Mouse (Mus musculus) CH12.LX (cell line): ENCODE results near the gene Zbtb20. TPM values are rescaled to one million over a fixed set of nuclear protein-coding genes. Genes with fewer than 3 reads are reported as not detected.

ENCODE experiments used
- DNase-seq: peaks from one replicate; pipeline ENCODE4 v3.0.0-alpha.2; 2013; ENCODE audit errors: extremely low read depth
- H3K27ac ChIP-seq: 2 replicates; pipeline ENCODE4 v1.5.1; 2012; ENCODE audit warnings: low read depth, mild to moderate bottlenecking, control low read depth, moderate library complexity; ENCODE audit not compliant: insufficient read depth
- H3K27me3 ChIP-seq: replicated peaks from 2 replicates; pipeline ENCODE3; 2012; ENCODE audit warnings: inconsistent platforms
- H3K36me3 ChIP-seq, 2 experiments: replicated peaks in 1 of 2; 2 replicates each; pipeline versions ENCODE3 to v1.6.1; 2012; ENCODE audit warnings: inconsistent platforms in 1 of 2, low read length in 1 of 2, mild to moderate bottlenecking in 1 of 2, mixed read lengths in 1 of 2, moderate library complexity in 1 of 2; ENCODE audit not compliant: control insufficient read depth in 1 of 2, insufficient read depth in 1 of 2
- H3K4me1 ChIP-seq, 2 experiments: 2 replicates each; pipeline ENCODE4 v1.6.1; 2012; ENCODE audit warnings: inconsistent platforms in 1 of 2, moderate library complexity in 1 of 2; ENCODE audit not compliant: insufficient read depth in 2 of 2, control insufficient read depth in 1 of 2
- H3K4me2 ChIP-seq: 2 replicates; pipeline ENCODE4 v1.6.1; 2012; ENCODE audit warnings: low read depth, mild to moderate bottlenecking, control low read depth; ENCODE audit not compliant: poor library complexity, insufficient read depth, severe bottlenecking
- H3K4me3 ChIP-seq, 3 experiments: fragments of 150-350 bp in 1 of 3; sonication (generic) in 1 of 3; replicated peaks in 1 of 3; 2 replicates each; pipeline versions ENCODE3 to v1.5.1; 2011 to 2012; ENCODE audit warnings: low read depth in 2 of 3, low read length in 2 of 3, mild to moderate bottlenecking in 2 of 3, moderate library complexity in 2 of 3, control low read depth in 1 of 3, improper control_type of control experiment in 1 of 3, inconsistent platforms in 1 of 3, mixed read lengths in 1 of 3; ENCODE audit not compliant: poor library complexity in 1 of 3
- H3K79me2 ChIP-seq: replicated peaks from 2 replicates; pipeline ENCODE4 v1.6.1; 2012; ENCODE audit warnings: mild to moderate bottlenecking, moderate library complexity; ENCODE audit not compliant: control insufficient read depth, poor library complexity, insufficient read depth, severe bottlenecking; ENCODE audit errors: extremely low read depth
- H3K9ac ChIP-seq: 2 replicates; pipeline ENCODE4 v1.6.1; 2012; ENCODE audit warnings: low read depth, mild to moderate bottlenecking, control low read depth, moderate library complexity; ENCODE audit not compliant: insufficient read depth
- H3K9me3 ChIP-seq: replicated peaks from 2 replicates; pipeline ENCODE3; 2012; ENCODE audit warnings: low read length, inconsistent platforms, mixed read lengths
- BHLHE40 ChIP-seq: IDR thresholded peaks from 2 replicates; pipeline ENCODE4 v1.6.1; 2011; ENCODE audit warnings: mild to moderate bottlenecking, low read depth, low read length, improper control_type of control experiment
- CHD1 ChIP-seq: IDR thresholded peaks from 2 replicates; pipeline ENCODE4 v1.6.1; 2012; ENCODE audit warnings: low read depth, low read length, improper control_type of control experiment, inconsistent platforms
- CHD2 ChIP-seq: IDR thresholded peaks from 2 replicates; pipeline ENCODE4 v1.6.1; 2011; ENCODE audit warnings: low read length, improper control_type of control experiment
- CTCF ChIP-seq, 2 experiments: IDR thresholded peaks in 1 of 2; conservative IDR thresholded peaks in 1 of 2; 2 replicates each; pipeline ENCODE4 v1.5.1; 2011 to 2012; ENCODE audit warnings: low read depth in 2 of 2, low read length in 2 of 2, improper control_type of control experiment in 1 of 2, inconsistent platforms in 1 of 2, mild to moderate bottlenecking in 1 of 2, moderate library complexity in 1 of 2
- E2F4 ChIP-seq: IDR thresholded peaks from 2 replicates; pipeline ENCODE4 v1.6.1; 2011; ENCODE audit warnings: low read depth, low read length, improper control_type of control experiment; ENCODE audit not compliant: insufficient replicate concordance
- ELF1 ChIP-seq: IDR thresholded peaks from 2 replicates; pipeline ENCODE4 v1.6.1; 2014; ENCODE audit warnings: low read depth, mild to moderate bottlenecking, inconsistent platforms, low read length, improper control_type of control experiment
- EP300 ChIP-seq: IDR thresholded peaks from 2 replicates; pipeline ENCODE4 v1.6.1; 2011; ENCODE audit warnings: low read length, improper control_type of control experiment
- ETS1 ChIP-seq: conservative IDR thresholded peaks from 2 replicates; pipeline ENCODE4 v1.6.1; 2012; ENCODE audit warnings: low read depth, mild to moderate bottlenecking, inconsistent platforms, low read length, improper control_type of control experiment, moderate library complexity
- GABPA ChIP-seq: IDR thresholded peaks from 2 replicates; pipeline ENCODE4 v1.6.1; 2012; ENCODE audit warnings: low read depth, low read length, improper control_type of control experiment, inconsistent platforms; ENCODE audit not compliant: insufficient replicate concordance
- HCFC1 ChIP-seq: IDR thresholded peaks from 2 replicates; pipeline ENCODE4 v1.6.1; 2012; ENCODE audit warnings: low read depth, mild to moderate bottlenecking, inconsistent platforms, low read length, improper control_type of control experiment
- IRF4 ChIP-seq: IDR thresholded peaks from 2 replicates; pipeline ENCODE4 v1.6.1; 2014; ENCODE audit warnings: low read depth, mild to moderate bottlenecking, inconsistent platforms, low read length, improper control_type of control experiment
- JUN ChIP-seq: IDR thresholded peaks from 2 replicates; pipeline ENCODE4 v1.6.1; 2011; ENCODE audit warnings: low read depth, mild to moderate bottlenecking, low read length, improper control_type of control experiment, moderate library complexity; ENCODE audit not compliant: insufficient read depth
- JUND ChIP-seq: conservative IDR thresholded peaks from 2 replicates; pipeline ENCODE4 v1.6.1; 2011; ENCODE audit warnings: low read depth, low read length, improper control_type of control experiment
- KAT2A ChIP-seq: IDR thresholded peaks from 2 replicates; pipeline ENCODE4 v1.6.1; 2012; ENCODE audit warnings: low read length, improper control_type of control experiment, inconsistent platforms; ENCODE audit not compliant: insufficient replicate concordance
- MAFK ChIP-seq: IDR thresholded peaks from 2 replicates; pipeline ENCODE4 v1.6.1; 2011; ENCODE audit warnings: low read length, improper control_type of control experiment; ENCODE audit not compliant: insufficient replicate concordance
- MAX ChIP-seq: IDR thresholded peaks from 2 replicates; pipeline ENCODE4 v1.6.1; 2011; ENCODE audit warnings: low read length, improper control_type of control experiment
- MAZ ChIP-seq: IDR thresholded peaks from 2 replicates; pipeline ENCODE4 v1.6.1; 2012; ENCODE audit warnings: low read depth, mild to moderate bottlenecking, inconsistent platforms, low read length, improper control_type of control experiment, moderate library complexity
- MEF2A ChIP-seq: IDR thresholded peaks from 2 replicates; pipeline ENCODE4 v1.6.1; 2014; ENCODE audit warnings: low read depth, mild to moderate bottlenecking, inconsistent platforms, low read length, improper control_type of control experiment, borderline replicate concordance
- MXI1 ChIP-seq: IDR thresholded peaks from 2 replicates; pipeline ENCODE4 v1.6.1; 2011; ENCODE audit warnings: mild to moderate bottlenecking, low read depth, low read length, improper control_type of control experiment
- MYC ChIP-seq: IDR thresholded peaks from 2 replicates; pipeline ENCODE4 v1.6.1; 2011; ENCODE audit warnings: low read depth, mild to moderate bottlenecking, improper control_type of control experiment, low read length
- NELFE ChIP-seq: IDR thresholded peaks from 2 replicates; pipeline ENCODE4 v1.6.1; 2011; ENCODE audit warnings: low read depth, low read length, improper control_type of control experiment
- NRF1 ChIP-seq: IDR thresholded peaks from 2 replicates; pipeline ENCODE4 v1.6.1; 2014; ENCODE audit warnings: low read depth, mild to moderate bottlenecking, inconsistent platforms, low read length, improper control_type of control experiment, moderate library complexity
- PAX5 ChIP-seq: IDR thresholded peaks from 2 replicates; pipeline ENCODE4 v1.6.1; 2012; ENCODE audit warnings: low read length, inconsistent platforms, mixed read lengths
- POLR2A ChIP-seq: IDR thresholded peaks from 2 replicates; pipeline ENCODE4 v1.6.1; 2011; ENCODE audit warnings: low read depth, mild to moderate bottlenecking, improper control_type of control experiment, low read length
- POLR2AphosphoS2 ChIP-seq: IDR thresholded peaks from 2 replicates; pipeline ENCODE4 v1.6.1; 2011; ENCODE audit warnings: low read depth, low read length, improper control_type of control experiment
- RAD21 ChIP-seq: IDR thresholded peaks from 2 replicates; pipeline ENCODE4 v1.6.1; 2011; ENCODE audit warnings: low read depth, mild to moderate bottlenecking, low read length, improper control_type of control experiment, moderate library complexity
- RCOR1 ChIP-seq: conservative IDR thresholded peaks from 2 replicates; pipeline ENCODE4 v1.6.1; 2012; ENCODE audit warnings: low read depth, mild to moderate bottlenecking, inconsistent platforms, low read length, improper control_type of control experiment
- SIN3A ChIP-seq: IDR thresholded peaks from 2 replicates; pipeline ENCODE4 v1.6.1; 2012; ENCODE audit warnings: low read length, improper control_type of control experiment, inconsistent platforms
- SMC3 ChIP-seq: IDR thresholded peaks from 2 replicates; pipeline ENCODE4 v1.6.1; 2011; ENCODE audit warnings: low read depth, low read length, improper control_type of control experiment
- TBP ChIP-seq: conservative IDR thresholded peaks from 2 replicates; pipeline ENCODE4 v1.6.1; 2011; ENCODE audit warnings: low read depth, low read length, improper control_type of control experiment
- TCF12 ChIP-seq: IDR thresholded peaks from 2 replicates; pipeline ENCODE4 v1.6.1; 2014; ENCODE audit warnings: low read depth, mild to moderate bottlenecking, inconsistent platforms, low read length, improper control_type of control experiment
- UBTF ChIP-seq: IDR thresholded peaks from 2 replicates; pipeline ENCODE4 v1.6.1; 2012; ENCODE audit warnings: low read depth, mild to moderate bottlenecking, inconsistent platforms, low read length, improper control_type of control experiment, moderate library complexity
- USF1 ChIP-seq: IDR thresholded peaks from 2 replicates; pipeline ENCODE4 v1.6.1; 2014; ENCODE audit warnings: low read depth, mild to moderate bottlenecking, inconsistent platforms, low read length, improper control_type of control experiment
- USF2 ChIP-seq: conservative IDR thresholded peaks from 2 replicates; pipeline ENCODE4 v1.6.1; 2011; ENCODE audit warnings: low read depth, low read length, improper control_type of control experiment
- ZC3H11A ChIP-seq: IDR thresholded peaks from 2 replicates; pipeline ENCODE4 v1.6.1; 2012; ENCODE audit warnings: low read depth, mild to moderate bottlenecking, inconsistent platforms, low read length, improper control_type of control experiment
- ZKSCAN1 ChIP-seq: IDR thresholded peaks from 2 replicates; pipeline ENCODE4 v1.6.1; 2012; ENCODE audit warnings: low read depth, inconsistent platforms, low read length, improper control_type of control experiment, borderline replicate concordance
- ZMIZ1 ChIP-seq: IDR thresholded peaks from 2 replicates; pipeline ENCODE4 v1.6.1; 2012; ENCODE audit warnings: low read depth, mild to moderate bottlenecking, inconsistent platforms, low read length, improper control_type of control experiment
- ZNF384 ChIP-seq: IDR thresholded peaks from 2 replicates; pipeline ENCODE4 v1.6.1; 2012; ENCODE audit warnings: low read depth, low read length, improper control_type of control experiment, inconsistent platforms
- dilution Hi-C: fragments of 300-500 bp; cut with MboI; formaldehyde crosslinking; loops from 2 replicates; pipeline ENCODE4 v1.14.3; 2020; ENCODE audit warnings: low sequenced_read_pairs; ENCODE audit not compliant: extremely low pct_unique_long_range_greater_than_20kb, extremely low pct_ligation_motif_present
- in situ Hi-C: fragments of 300-500 bp; cut with MboI; formaldehyde crosslinking; loops from 3 replicates; pipeline ENCODE4 v1.14.3; 2019; ENCODE audit warnings: low sequenced_read_pairs, low pct_ligation_motif_present, low pct_unique_long_range_greater_than_20kb, mixed read lengths
- polyA plus RNA-seq: library from polyadenylated mRNA; unstranded; fragments of >175 nt; gene quantifications from 2 replicates; pipeline ENCODE4 v1.2.1, GENCODE M21; 2012; ENCODE audit warnings: low read depth; ENCODE audit not compliant: insufficient read length
- total RNA-seq, 2 experiments: library from RNA; depleted of rRNA; stranded (reverse); fragments of 300-350 nt in 1 of 2; fragments of >200 nt in 1 of 2; gene quantifications; 2 replicates each; pipeline ENCODE4 v1.2.3; 2012 to 2014

Gene Zbtb20
- total and polyA plus RNA-seq, 3 experiments = 24.9 to 58.0 (median 51.6) TPM

GRCm38 (mm10) chr16:43592801-43593200, 717.1 kb downstream of the Zbtb20 start:
- H3K4me3 ChIP-seq = no peak overlapping the region
- DNase-seq = no peak
- in situ Hi-C loops = loop anchor here (5.0 kb wide), 1 partner anchor 104 kb away; no protein-coding TSS in a partner anchor
- peaks cover 19% of the 10 kb centered on the region for H3K79me2 ChIP-seq
- TF ChIP-seq RAD21 (peak; percentile 74), MYC (no peak), NELFE (no peak), HCFC1 (no peak), TBP (0 out of 2 replicates have a peak, but pooled peaks have one; percentile 37), TCF12 (no peak), UBTF (no peak), MAZ (no peak), ZC3H11A (no peak; the same call in 1 of the 2 replicates), JUN (no peak), RCOR1 (no peak), JUND (no peak), GABPA (no peak), PAX5 (no peak), SIN3A (no peak), USF1 (no peak), ETS1 (no peak), ZMIZ1 (no peak), CHD2 (no peak), NRF1 (no peak), ZKSCAN1 (no peak), KAT2A (no peak), USF2 (no peak), CTCF (conservative IDR thresholded peaks at IDR 0.05 in 1 of 2, IDR thresholded peaks at IDR 0.05 in 1 of 2; ENCODE audit: low read depth in 2 of 2, low read length in 2 of 2) (peak; percentile 7 to 66; a peak in 2 of 4 replicates), POLR2A (no peak), BHLHE40 (no peak), IRF4 (no peak), MXI1 (no peak), CHD1 (peak; percentile 57; the same call in 1 of the 2 replicates), SMC3 (peak; percentile 59), E2F4 (no peak), MEF2A (no peak), MAFK (no peak), ZNF384 (no peak), EP300 (no peak), ELF1 (no peak), MAX (no peak), POLR2AphosphoS2 (no peak)
- H3K4me1 ChIP-seq = peaks cover 0 to 55% of the 10 kb centered on the region in 2 experiments; a peak in 3 of 4 replicates
- H3K9ac ChIP-seq = no peak overlapping the region
- peaks cover 64 to 97% of the 10 kb centered on the region in 2 experiments for H3K36me3 ChIP-seq
- no peak overlapping the region for H3K27ac ChIP-seq
- H3K27me3 ChIP-seq = no peaks in the 10 kb centered on the region
- dilution Hi-C loops = no loop called here
- H3K9me3 ChIP-seq = no peaks in the 10 kb centered on the region
- H3K4me2 ChIP-seq = no peak overlapping the region
